Mouse (Mus musculus) heart, postnatal 14 days (tissue): ENCODE measurements at regions not wholly inside any gene's neighbourhood (a gene's known extent, or its start where the extent isn't known, plus 50 kb on each side); places are given as distances from the start of the nearest gene placed in this dataset.

Source experiments
- DNase-seq, 2 experiments: peaks; one replicate each; pipeline ENCODE4 v3.0.0; 2021 to 2022
- intact Hi-C: fragments of 180-260 bp; cut with DNase I; formaldehyde crosslinking; loops from one replicate; pipeline ENCODE4 v1.15.1; 2025

- intact Hi-C loops = no loop called here
- no peak for DNase-seq
Observed at GRCm38 (mm10) chr2:131436149-131436548, 55.1 kb upstream of the Smox start.

- intact Hi-C loops = no loop called here
- DNase-seq = no peak
Observed at GRCm38 (mm10) chr2:131430474-131430873, 60.8 kb upstream of the Smox start.

- no peak for DNase-seq
- intact Hi-C loops = loop anchor here (5.0 to 10.0 kb wide), 2 partner anchors 39 to 377 kb away; no protein-coding TSS in a partner anchor
Observed at GRCm38 (mm10) chr2:131428089-131428488, 63.2 kb upstream of the Smox start.

DNA sequence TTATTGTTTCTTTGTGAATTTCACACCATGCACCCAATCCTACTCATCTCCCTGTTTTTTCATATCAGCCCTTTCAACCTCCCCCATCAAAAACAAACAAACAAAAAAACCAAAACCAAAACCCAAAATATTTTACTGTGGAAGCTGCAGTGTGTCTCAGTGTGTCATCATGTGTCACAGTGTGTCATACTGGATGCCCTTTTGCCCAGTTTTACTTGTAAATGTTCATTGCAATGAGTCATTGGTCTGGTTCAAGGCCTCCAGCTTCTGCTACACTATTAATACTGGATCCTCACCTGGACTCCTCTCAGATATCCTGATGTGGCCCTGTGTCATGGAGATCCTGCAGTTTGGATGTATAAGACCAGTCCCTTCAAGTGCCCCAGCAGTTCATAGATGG, 64.4 kb upstream of the Smox start:
- intact Hi-C loops = loop anchor here (5.0 to 10.0 kb wide), 2 partner anchors 40 to 378 kb away; no protein-coding TSS in a partner anchor
- DNase-seq = no peak

DNA sequence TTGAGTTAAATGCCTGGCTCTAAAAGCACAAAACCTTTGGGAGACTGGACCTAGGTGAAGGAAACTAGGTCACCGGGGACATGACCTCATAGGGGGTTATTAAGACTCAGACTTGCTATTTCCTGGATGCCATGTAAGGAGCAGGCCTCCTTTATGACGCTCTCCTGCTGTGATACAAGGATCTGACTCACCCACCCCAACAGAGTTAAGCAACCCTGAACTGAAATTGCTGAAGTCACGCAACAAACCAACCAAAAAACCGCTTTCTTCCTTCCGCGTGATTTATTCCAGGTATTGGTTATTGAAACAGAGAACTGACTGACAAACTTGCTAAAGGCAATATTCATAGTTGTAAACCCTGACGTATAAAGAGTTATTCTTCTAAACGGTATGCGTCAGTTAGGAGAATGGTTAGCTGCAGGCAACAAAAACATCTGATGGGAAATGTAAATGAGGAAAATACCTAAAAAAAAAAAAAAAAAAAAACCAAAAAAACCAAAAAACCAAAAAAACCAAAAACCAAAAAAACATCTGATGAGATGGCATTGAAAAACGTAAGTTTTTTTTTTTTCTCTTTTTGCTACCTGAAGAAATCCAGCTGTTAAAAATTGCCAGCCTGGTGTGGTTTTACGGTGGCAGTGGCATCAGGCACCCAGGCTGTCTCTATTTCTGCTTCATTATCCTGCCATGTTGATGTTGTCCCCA, 67.5 kb upstream of the Smox start:
- no peak for DNase-seq
- intact Hi-C loops = loop anchor here (1.0 to 10.0 kb wide), 3 partner anchors 87 to 381 kb away; no protein-coding TSS in a partner anchor

DNA sequence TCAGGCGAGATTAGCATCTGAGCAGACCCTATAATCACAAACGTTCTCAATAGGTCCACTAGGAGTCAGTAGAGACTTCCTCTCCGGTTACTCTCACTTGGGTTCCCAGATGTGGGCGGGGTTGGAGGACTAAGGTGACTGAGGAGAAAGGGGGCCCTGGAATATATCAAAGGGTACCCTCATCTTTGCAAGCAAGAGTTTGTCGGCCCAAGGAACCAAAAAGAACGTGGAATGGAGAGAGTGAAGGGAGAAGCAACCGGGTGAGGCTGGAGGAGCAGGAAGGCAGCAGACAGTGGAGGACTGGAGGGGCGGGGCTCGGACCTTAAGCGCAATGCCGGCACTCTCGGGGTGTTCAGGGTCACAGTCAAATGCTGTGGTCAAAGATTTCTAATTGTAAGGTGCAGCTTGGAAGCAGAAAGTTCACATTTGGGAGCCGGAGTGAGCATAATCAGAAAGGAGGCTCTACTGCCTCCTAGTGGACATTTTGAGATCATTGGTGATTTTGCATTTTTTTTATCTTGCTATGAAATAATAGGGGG, 68.3 kb upstream of the Smox start:
- peak; percentile 59 to 75 for DNase-seq
- intact Hi-C loops = loop anchor here (1.0 to 10.0 kb wide), 4 partner anchors 87 to 382 kb away; no protein-coding TSS in a partner anchor

DNA sequence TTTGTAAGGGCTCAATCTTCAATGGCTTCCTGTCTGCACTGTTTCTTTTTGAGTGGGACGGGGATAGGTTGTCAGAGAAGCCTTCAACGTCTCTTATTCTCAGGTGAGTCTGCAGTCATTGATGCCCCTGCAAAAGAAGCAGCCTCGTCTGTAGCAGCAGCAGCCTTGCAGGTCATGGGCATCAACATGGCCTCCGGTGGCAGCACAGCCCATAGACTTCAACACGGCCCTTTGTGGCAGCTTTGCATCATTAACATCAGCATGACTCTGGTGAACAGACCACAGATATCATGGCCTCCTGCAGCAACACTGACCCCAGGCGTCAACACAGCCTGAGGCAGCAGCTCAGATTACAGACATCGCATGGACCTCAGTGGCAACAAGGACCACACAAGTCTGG, 65.4 kb upstream of the Rnf24 start:
- DNase-seq = no peak
- intact Hi-C loops = loop anchor here (5.0 to 10.0 kb wide), 4 partner anchors 66 to 363 kb away; partner anchors contain the start of genes 1700037H04Rik, Cenpb and Rnf24

- intact Hi-C loops = loop anchor here (2.0 to 10.0 kb wide), 6 partner anchors 65 to 363 kb away; partner anchors contain the start of genes 1700037H04Rik, Cenpb and Rnf24
- no peak for DNase-seq
Observed at GRCm38 (mm10) chr2:131417472-131417871, 64.8 kb upstream of the Rnf24 start.

GRCm38 (mm10) chr2:131416482-131416881, 63.8 kb upstream of the Rnf24 start:
- DNase-seq = peak; percentile 68 to 74
- intact Hi-C loops = loop anchor here (2.0 to 10.0 kb wide), 6 partner anchors 64 to 362 kb away; partner anchors contain the start of genes 1700037H04Rik, Cenpb and Rnf24

DNA sequence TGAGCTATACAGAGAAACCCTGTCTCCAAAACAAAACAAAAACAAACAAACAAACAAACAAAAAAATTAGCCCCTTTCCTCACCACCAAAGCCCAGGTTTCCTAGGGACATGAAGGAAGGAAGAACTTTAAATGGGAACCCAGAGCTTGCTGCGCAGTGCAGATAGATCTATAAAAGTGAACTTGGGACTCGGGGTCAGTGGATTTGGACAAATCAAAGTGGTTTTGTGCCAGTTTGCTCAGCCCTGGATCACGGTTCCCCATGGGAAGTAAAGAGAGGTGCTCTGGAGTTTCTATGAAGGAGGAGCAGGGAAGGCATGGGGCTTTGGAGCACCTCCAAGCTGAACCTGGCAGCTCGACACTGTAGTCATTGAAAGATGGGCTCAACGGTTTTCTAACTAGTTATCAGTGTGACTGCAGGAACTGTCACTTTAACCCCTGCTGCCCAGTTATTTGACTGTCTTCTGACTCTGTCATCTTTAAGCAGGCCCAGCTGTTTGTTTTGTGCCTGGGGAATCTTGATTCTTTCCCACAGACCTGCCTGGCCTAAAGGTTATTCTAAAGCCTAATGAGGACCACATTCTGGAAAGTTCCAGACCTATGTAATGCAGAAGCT, 58.3 kb upstream of the Rnf24 start:
- DNase-seq = no peak
- intact Hi-C loops = loop anchor here (10.0 kb wide), 1 partner anchor 356 kb away; no protein-coding TSS in a partner anchor

DNA sequence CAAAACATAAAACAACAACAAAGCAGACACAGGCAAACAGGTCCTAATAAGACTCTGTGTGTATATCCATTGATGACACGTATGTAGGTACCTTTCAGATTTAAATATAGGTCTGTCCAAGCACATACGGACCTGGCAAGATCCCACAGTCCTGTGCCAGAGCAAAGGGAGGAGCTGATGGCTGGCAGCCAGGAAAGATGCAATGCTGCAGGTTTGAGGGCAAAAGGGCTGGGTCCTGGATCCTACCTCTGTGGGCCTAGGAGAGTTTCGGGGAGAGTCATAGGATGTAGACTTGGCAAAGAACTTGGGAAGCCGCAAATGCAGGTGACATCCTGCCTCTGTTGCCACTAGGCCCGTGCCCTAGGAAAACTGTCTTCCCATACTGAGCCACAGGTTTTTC, 54.6 kb upstream of the Rnf24 start:
- DNase-seq = no peak
- intact Hi-C loops = no loop called here

GRCm38 (mm10) chr2:131404218-131404555, 51.5 kb upstream of the Rnf24 start:
- intact Hi-C loops = no loop called here
- no peak for DNase-seq

GRCm38 (mm10) chr2:131403543-131404217, 51.0 kb upstream of the Rnf24 start:
- intact Hi-C loops = no loop called here
- no peak for DNase-seq
